Mouse (Mus musculus) heart, postnatal 25 days (tissue): ENCODE results near the gene Flrt3. TPM values are rescaled to one million over a fixed set of nuclear protein-coding genes. Genes with fewer than 3 reads are reported as not detected.
A peak's percentile ranks its signal among the peaks of the same experiment; 100 is the strongest.

Experiments used
- DNase-seq: peaks from one replicate; pipeline ENCODE4 v3.0.0; 2022; ENCODE audit warnings: low spot score
- intact Hi-C: fragments of 180-260 bp; cut with DNase I; formaldehyde crosslinking; loops from one replicate; pipeline ENCODE4 v1.15.1; 2025
- total RNA-seq, 2 experiments: library from RNA; stranded (reverse); gene quantifications; 2 replicates each; pipeline ENCODE4 v1.2.3; 2021

Gene Flrt3
- total RNA-seq: under 1 TPM; 0.50 to 0.75 TPM

DNA sequence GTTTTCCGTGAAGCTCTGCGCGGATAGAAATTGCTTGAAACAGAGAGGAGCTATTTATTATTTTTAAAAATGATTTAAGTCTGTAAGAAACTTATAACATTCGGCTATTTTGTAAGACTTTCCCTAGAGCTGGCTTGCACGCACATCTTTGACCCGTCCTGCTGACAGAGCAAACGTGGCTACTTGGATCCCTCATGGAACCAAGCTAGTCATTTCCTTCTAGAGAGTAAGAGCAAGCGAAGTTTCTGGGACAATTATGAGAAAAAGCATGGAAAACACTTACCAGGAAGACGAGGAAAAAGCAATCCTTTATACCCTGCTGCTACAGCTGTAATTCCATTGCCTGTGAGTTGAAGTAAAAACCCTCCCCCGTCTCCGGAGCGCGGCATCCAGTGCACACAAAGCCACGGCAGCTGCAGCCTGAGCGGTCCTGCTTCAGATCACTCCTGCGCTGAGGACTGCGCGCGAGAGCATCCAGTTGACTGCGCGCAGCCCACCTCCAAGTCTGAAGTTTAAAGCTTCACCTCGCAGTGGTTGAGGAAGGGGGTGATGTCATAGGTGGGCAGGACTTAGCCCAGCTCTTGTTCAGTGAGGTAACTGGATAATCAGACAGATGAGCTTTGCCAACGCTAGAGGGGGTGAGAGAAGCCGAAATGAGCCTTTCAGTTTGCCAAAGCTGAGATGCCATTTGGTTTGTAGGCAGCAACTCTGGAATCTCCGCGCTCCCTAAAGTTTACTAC is at the start of gene Flrt3:
TSS of gene Flrt3 (minus strand) at position 507 of the 740 bp plus-strand sequence.
- DNase-seq: peak; percentile 48

DNA sequence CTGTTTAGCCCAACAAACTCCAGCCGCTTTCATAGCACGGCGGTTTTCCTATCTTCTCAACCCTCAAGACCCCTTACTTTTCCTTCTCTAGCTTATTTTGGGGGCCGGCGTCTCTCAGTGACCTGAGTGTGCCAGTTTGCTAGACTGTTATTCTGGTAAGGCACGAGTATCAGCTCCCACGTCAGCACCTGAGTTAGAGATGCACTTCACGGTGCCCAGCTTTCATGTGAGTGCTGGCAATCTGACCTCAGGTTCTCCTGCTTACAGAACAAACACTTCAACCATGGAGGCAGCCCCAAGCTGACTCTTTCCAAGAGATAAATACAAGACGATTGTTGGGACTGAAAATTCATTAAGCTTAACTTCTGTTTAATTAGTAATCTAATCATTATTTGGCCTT is 46.1 kb upstream of the Flrt3 start:
- intact Hi-C loops: no loop called here
- DNase-seq: no peak

More for the DNA sequence above, at the start of gene Flrt3:
- intact Hi-C loops: loop anchor here (5.0 kb wide), 1 partner anchor 1386 kb away; no protein-coding TSS in a partner anchor

DNA sequence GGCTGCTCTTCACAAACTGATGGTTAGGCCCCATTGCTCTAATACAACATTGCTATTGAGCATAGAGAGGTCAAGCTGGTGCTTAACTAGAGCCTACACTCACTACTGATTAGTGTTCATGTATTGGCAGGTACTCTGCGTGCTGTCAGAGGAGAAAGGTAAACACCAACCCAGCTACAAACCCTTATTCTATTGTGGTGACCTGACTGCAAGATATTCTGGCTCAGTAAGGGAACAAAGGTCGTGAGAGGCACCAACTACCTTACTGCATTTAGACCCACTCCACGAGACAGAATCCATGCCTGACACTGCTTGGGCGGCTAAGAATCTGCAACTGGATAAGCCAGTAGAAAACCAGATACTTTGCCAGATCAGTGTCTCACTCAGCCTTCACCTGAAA is 44.6 kb upstream of the Flrt3 start:
- intact Hi-C loops: no loop called here
- DNase-seq: no peak

DNA sequence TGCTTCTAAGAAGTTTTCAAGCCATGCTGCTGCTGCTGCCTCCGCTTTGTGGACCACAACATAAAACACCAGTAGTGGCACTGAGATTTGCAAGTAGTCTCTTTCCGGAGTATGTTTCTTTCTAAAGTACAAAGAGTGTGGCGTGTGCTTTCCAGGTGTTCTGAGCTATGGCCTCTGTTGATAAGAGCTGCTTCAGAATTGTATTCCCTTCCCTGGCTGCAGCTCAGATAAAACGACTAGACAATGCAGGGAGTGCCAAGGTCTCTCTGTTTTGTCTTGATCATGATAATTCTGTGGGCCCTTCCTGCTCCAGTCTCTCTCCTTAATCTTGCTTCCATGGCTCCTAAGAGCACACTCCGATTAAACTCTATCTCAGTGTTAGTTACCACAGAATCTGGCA is 36.3 kb upstream of the Flrt3 start:
- intact Hi-C loops: no loop called here
- DNase-seq: no peak

DNA sequence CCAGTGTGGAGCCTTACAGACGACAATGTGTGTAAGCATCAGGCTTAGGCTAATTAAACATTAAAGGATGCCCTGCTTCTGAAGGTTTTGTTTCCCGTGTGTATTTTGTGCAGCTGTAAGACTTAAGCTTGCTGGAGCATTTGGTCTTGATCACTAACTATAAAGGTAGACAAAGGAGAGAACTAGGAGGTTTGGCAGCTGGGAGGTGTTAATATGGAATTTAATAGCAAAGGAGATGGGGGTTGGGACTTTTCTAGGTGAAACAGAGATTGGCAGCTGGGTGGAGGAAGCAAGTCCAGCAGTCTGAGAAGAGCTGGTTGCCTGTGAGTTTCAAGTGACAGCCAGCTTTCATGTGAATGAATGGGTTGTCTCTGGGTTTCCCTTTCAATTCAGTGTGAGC is 34.0 kb upstream of the Flrt3 start:
- intact Hi-C loops: no loop called here
- no peak for DNase-seq

DNA sequence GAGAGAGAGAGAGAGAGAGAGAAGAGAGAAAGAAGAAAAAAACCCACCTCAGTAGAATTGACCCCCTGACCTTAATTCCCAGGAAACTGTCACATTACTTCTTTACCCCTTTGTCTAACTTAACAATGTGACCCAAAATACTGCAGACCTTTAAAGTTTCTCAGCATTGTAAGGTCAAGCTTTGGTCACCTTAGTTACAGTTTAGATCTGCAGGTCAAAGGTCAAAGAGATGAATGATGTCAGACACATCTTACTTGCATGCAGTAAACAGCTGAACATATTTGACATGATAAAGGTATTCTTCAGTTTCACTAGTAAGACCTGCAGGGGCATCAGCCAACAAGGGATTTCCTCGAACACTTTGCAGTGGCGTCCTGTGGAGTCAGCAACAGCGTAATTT is 32.9 kb upstream of the Flrt3 start:
- intact Hi-C loops: no loop called here
- no peak for DNase-seq

- no peak for DNase-seq
- intact Hi-C loops: no loop called here
Observed at GRCm38 (mm10) chr2:140703377-140703776, 32.1 kb upstream of the Flrt3 start.

DNA sequence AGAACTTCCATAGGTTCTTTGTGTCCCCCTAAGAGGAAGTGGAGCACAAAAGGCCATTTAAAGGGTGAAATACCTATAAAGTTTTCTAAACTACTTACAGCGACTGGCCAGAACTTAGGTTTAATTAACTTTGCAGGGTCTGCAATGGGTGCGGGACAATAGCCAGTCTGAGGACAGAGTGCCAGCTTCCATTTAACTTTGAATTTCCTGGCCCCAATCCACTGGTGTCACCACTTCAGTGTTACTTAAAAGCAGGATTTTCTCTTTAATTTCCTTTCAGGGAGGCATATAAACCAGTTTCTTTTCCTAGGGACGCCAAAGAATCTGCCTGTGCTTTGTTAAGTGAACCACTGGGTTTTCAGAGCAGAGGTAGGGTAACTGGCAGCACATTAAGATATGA is 27.3 kb upstream of the Flrt3 start:
- intact Hi-C loops: no loop called here
- DNase-seq: no peak

GRCm38 (mm10) chr2:140693845-140694244 is 22.6 kb upstream of the Flrt3 start:
- intact Hi-C loops: no loop called here

GRCm38 (mm10) chr2:140692461-140692860 is 21.2 kb upstream of the Flrt3 start:
- DNase-seq: no peak
- intact Hi-C loops: no loop called here

More at GRCm38 (mm10) chr2:140693845-140694244, 22.6 kb upstream of the Flrt3 start:
- no peak for DNase-seq

GRCm38 (mm10) chr2:140691403-140691802 is 20.1 kb upstream of the Flrt3 start:
- intact Hi-C loops: no loop called here
- DNase-seq: no peak

GRCm38 (mm10) chr2:140690906-140691305 is 19.6 kb upstream of the Flrt3 start:
- no peak for DNase-seq
- intact Hi-C loops: no loop called here

DNA sequence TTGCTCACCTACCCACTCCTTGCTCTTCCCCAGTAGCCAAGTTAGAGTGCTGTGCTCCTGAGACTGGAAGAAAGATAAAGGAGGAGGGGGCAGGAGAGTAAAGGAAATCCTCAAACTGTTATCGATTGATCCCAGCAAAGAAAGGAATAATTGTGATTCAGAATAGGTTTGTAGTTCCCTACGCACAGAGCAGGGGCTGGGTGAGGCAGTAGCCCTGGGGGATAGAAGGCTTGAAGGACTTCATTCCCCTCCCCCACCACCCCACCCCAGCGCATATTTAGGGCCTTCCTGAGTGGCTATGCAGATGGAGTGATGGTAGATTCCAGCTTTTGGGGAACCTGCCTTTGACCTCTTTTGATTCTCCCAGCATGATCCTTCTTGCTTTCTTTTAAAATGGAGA is 5.5 kb upstream of the Flrt3 start:
- intact Hi-C loops: no loop called here
- no peak for DNase-seq

DNA sequence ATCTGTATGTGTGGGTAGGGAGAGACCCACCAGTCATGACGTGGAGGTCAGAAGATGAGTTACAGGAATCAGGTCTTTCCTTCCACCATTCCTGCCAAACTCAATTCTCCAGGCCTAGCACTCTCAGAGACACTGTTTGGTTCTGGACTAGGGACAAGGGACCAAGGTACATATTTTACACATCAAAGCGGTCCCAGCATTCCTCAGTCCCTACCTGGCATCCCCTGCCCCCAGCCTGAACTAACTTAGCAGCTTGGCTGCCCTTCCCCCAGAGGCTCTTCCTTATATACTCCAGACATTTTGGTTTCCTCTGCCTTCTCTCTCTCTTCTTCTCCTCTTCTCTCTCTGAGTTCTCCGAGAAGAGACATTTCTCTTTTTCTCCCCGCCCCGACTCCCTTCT is 2.2 kb upstream of the Flrt3 start:
- no peak for DNase-seq
- intact Hi-C loops: loop anchor here (5.0 kb wide), 1 partner anchor 1384 kb away; no protein-coding TSS in a partner anchor

- no peak for DNase-seq
- intact Hi-C loops: loop anchor here (5.0 kb wide), 1 partner anchor 1387 kb away; no protein-coding TSS in a partner anchor
Observed at GRCm38 (mm10) chr2:140670457-140670856, 812 bp downstream of the Flrt3 start.

DNA sequence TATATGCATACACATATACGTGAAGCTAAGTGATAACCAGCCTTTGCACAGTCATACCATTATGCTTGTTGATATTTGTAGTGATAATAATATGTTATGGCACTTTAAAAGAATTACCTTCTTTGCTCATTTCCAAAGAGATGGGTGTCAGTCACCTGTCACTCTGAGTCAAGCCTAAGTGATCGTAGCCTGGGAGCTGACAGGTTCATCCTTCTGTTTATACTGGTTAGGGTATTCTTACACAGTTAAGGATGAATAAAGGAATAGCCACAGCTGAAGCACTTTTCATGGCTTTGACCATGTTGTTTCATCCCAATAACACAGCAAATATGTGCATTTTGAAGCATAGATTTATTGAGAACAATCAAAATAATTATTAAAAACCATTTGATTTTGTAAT is 1.5 kb downstream of the Flrt3 start:
- DNase-seq: no peak
- intact Hi-C loops: loop anchor here (5.0 kb wide), 2 partner anchors 1388 to 1583 kb away; no protein-coding TSS in a partner anchor

DNA sequence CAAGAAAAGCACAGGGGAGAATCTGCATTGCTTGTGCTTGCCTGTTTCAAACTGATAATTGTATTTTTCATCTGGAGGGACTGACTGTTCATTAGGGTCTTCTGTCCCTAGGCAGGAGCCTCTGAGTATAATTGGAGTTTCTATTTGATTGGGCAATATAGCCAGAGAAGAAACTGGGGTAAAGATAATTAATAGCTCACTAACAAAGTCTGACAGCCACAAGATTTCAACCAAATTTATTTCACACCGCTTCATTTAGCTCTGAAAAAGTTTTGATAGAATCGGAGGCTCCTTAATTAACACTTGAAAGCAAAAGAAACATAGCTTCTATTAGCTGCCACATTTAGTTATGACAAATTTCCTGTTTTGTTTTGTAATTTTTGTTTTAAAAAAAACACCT is 2.2 kb downstream of the Flrt3 start:
- no peak for DNase-seq
- intact Hi-C loops: loop anchor here (5.0 kb wide), 1 partner anchor 1583 kb away; no protein-coding TSS in a partner anchor

DNA sequence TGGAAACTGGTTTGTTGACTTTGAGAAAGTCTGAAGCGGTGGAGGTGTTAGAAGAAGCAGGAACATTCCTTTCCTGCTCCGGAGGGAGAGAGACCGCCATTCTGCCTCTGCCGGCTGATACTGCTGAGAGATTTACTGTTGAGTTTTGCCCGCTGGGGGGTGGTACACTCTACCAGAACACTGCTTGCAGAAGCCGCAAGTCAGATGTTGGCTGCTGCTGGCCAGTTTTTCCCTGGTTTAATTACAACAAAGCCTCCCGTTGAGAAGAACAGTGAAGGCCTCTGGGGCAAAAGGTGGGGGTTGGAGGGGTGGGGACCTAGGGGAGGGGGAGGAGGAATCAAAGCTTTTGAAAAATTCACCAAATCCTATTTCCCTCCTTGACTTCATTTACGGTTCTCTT is 3.0 kb downstream of the Flrt3 start:
- intact Hi-C loops: loop anchor here (5.0 kb wide), 1 partner anchor 1584 kb away; no protein-coding TSS in a partner anchor
- no peak for DNase-seq

- intact Hi-C loops: loop anchor here (5.0 kb wide), 1 partner anchor 1585 kb away; no protein-coding TSS in a partner anchor
- no peak for DNase-seq
Observed at GRCm38 (mm10) chr2:140667261-140668047, 3.8 kb downstream of the Flrt3 start.

- no peak for DNase-seq
- intact Hi-C loops: loop anchor here (5.0 kb wide), 1 partner anchor 1585 kb away; no protein-coding TSS in a partner anchor
Observed at GRCm38 (mm10) chr2:140666846-140667245, 4.4 kb downstream of the Flrt3 start.

DNA sequence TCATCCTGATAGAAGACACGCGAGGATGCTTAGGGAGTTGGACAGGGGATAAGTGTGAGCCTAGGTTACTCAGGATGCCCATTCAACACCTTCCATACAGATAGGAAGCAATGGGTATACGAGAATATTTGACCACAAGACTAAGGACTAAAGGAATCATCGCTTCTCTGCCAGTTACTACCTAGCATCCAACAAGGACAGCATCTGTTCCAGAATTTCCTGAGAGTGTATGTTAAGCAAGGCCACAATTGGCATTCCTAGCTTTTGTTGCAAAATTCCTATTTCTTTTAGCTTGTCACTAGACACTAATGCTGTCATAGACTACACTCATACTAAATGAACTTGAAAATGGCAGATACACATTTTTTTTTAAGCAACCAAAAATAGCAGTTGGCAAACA is 6.9 kb downstream of the Flrt3 start:
- no peak for DNase-seq
- intact Hi-C loops: no loop called here
